Mouse (Mus musculus): ENCODE data around the gene Sema3f. TPM values are rescaled to one million over a fixed set of nuclear protein-coding genes. Genes with fewer than 3 reads are reported as not detected.

Gene Sema3f
- total RNA-seq, 2 experiments from 2014 or later, result 20.2 to 24.8 TPM

- DNase-seq, result peak; percentile 88
These were observed 77.1 kb downstream of the Sema3f start for GRCm38 (mm10) chr9:107633091-107633660.

DNA sequence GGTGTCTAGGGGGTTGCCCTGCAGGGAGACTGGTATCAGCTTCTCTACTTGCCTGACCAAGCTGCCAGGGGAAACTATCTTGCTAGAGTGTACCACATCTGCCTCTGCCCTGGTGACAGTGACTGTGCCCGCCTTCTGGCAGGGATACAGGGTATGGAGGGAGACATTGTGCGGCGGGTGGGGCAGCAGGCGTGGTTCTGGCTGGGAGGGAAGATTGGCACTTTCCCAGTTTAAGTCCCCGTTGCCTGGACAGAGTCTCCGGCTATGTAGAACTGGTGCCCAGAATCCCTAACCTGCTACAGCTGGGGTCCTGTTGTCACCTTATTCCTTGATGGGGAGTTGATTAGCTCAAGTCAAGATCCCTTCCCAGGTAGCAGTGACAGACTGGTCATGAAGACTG, 77.8 kb downstream of the Sema3f start:
- peak; percentile 60 for DNase-seq

GRCm38 (mm10) chr9:107631861-107632260, 78.4 kb downstream of the Sema3f start:
- DNase-seq, result no peak

Other genes starting within 250 kb of the Sema3f start
- 10 to 100 TPM; 31.4 to 37.6 TPM for gene Tmem115, start 176.5 kb downstream of the Sema3f start, total RNA-seq (2021)
- gene Cyb561d2, start 168.3 kb downstream of the Sema3f start, total RNA-seq (2021), result 10 to 100 TPM; 15.4 to 16.1 TPM
- 10 to 100 TPM; 19.2 to 21.3 TPM for gene Nprl2, start 168.2 kb downstream of the Sema3f start, total RNA-seq (2021)
- not detected for gene Zmynd10, start 163.2 kb downstream of the Sema3f start, total RNA-seq (2021)
- gene Rassf1, start 158.9 kb downstream of the Sema3f start, total RNA-seq (2021), result 10 to 100 TPM; 23.6 to 27.7 TPM
- gene Tusc2, start 147.2 kb downstream of the Sema3f start, total RNA-seq (2021), result 10 to 100 TPM; 35.2 to 35.4 TPM
- gene Hyal2, start 142.5 kb downstream of the Sema3f start, total RNA-seq (2021), result 10 to 100 TPM; 40.2 to 47.6 TPM
- gene Hyal1, start 133.5 kb downstream of the Sema3f start, total RNA-seq (2021), result 1 to 10 TPM; 8.9 to 9.3 TPM
- 10 to 100 TPM; 17.7 to 20.6 TPM for gene Naa80, start 131.6 kb downstream of the Sema3f start, total RNA-seq (2021)
- 1 to 10 TPM; 1.0 to 1.2 TPM for gene Hyal3, start 129.7 kb downstream of the Sema3f start, total RNA-seq (2021)
- gene Ifrd2, start 122.8 kb downstream of the Sema3f start, total RNA-seq (2021), result 10 to 100 TPM; 37.4 to 40.9 TPM
- gene Sema3b, start 101.2 kb downstream of the Sema3f start, total RNA-seq (2021), result 10 to 100 TPM in 1 of 2 experiments, 1 to 10 TPM in 1; 9.5 to 13.2 TPM
- 100 to 1,000 TPM; 292 to 327 TPM for gene Gnai2, start 75.1 kb downstream of the Sema3f start, total RNA-seq (2021)
- gene Slc38a3, start 40.9 kb downstream of the Sema3f start, total RNA-seq (2021), result 10 to 100 TPM; 42.0 to 95.1 TPM
- under 1 TPM; 0.33 to 0.42 TPM for gene Gnat1, start 30.8 kb downstream of the Sema3f start, total RNA-seq (2021)
- 100 to 1,000 TPM in 1 of 2 experiments, 10 to 100 TPM in 1; 97.7 to 131 TPM for gene Rbm5, start 60.5 kb upstream of the Sema3f start, total RNA-seq (2021)
- gene Rbm6, start 162.8 kb upstream of the Sema3f start, total RNA-seq (2021), result 10 to 100 TPM; 35.9 to 56.7 TPM
- 10 to 100 TPM; 11.1 to 13.1 TPM for gene Mon1a, start 177.7 kb upstream of the Sema3f start, total RNA-seq (2021)
- gene Mst1r, start 196.4 kb upstream of the Sema3f start, total RNA-seq (2021), result 1 to 10 TPM; 5.6 to 8.5 TPM
- not detected for gene Actl11, start 218.0 kb upstream of the Sema3f start, total RNA-seq (2021)
- 1 to 10 TPM; 1.6 to 2.7 TPM for gene Camkv, start 225.2 kb upstream of the Sema3f start, total RNA-seq (2021)
- 1 to 10 TPM; 5.1 to 7.4 TPM for gene Traip, start 239.7 kb upstream of the Sema3f start, total RNA-seq (2021)